Mouse (Mus musculus): ENCODE measurements around the gene Adora2b.

GRCm38 (mm10) chr11:62247759-62248400 lies 904 bp upstream of the Adora2b start:
- TF ChIP-seq EP300 (IDR thresholded peaks at IDR 0.05; ENCODE audit: low read depth) (no peak), CTCF (IDR thresholded peaks at IDR 0.05; ENCODE audit: low read depth) (no peak)

All from liver, embryonic 14.5 days (tissue).